Mouse (Mus musculus): ENCODE data around the gene Btbd35f1.
A peak's percentile ranks its signal among the peaks of the same experiment; 100 is the strongest.
"Not testable (repeated sequence)": the region's sequence is repeated elsewhere in the genome, so short reads cannot be mapped to it uniquely, and the experiment has no call there.

Gene Btbd35f1

GRCm38 (mm10) chrX:32559755-32560154 is at the start of gene Btbd35f1:
Btbd35f1 (plus strand) TSS chrX:32560055.
- not testable (repeated sequence) for DNase-seq (ENCODE audit: low spot score)

- peak; percentile 0 for DNase-seq (ENCODE audit: low spot score)
Observed at GRCm38 (mm10) chrX:32590878-32591542, 31.2 kb downstream of the Btbd35f1 start.

GRCm38 (mm10) chrX:32601008-32601407 is 41.2 kb downstream of the Btbd35f1 start:
- DNase-seq (ENCODE audit: low spot score): not testable (repeated sequence)

- not testable (repeated sequence) for DNase-seq (ENCODE audit: low spot score)
Observed at GRCm38 (mm10) chrX:32601425-32601824, 41.6 kb downstream of the Btbd35f1 start.
